Mouse (Mus musculus) liver, postnatal 0 days (tissue): ENCODE results near the gene Ypel3.

Source experiments
- CTCF ChIP-seq: sonication (generic); IDR thresholded peaks from 2 replicates; pipeline ENCODE4 v1.5.1; 2016; ENCODE audit warnings: antibody characterized with exemption, low read depth
- EP300 ChIP-seq: IDR thresholded peaks from 2 replicates; pipeline ENCODE4 v1.6.1; 2016; ENCODE audit warnings: antibody characterized with exemption, low read depth, mild to moderate bottlenecking

DNA sequence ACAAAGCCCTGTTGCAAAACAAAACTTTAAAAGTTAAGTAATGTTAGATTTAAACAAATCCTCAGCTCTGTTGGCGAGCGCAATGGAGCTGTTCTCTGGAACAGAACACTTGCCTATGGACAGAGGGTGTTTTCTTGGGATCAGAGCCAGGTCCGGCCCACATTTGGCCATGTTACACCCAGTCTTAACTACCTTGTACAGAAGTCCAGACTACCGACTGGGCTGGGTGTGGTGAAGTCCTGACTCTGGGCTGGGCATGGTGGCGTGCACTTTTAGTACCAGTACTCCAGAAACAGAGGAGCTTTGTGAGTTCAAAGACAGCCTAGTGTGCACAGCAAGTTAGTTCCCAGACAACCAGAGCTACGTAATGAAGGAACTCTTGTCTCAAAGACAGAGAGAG is 30.2 kb downstream of the Ypel3 start:
- TF ChIP-seq EP300 (no peak), CTCF (no peak)
